Mouse (Mus musculus): ENCODE results near the gene Alg9. TPM values are rescaled to one million over a fixed set of nuclear protein-coding genes. Genes with fewer than 3 reads are reported as not detected.

Alg9 gene
- polyA plus RNA-seq, 1 experiment, result 23.0 TPM

- Histone ChIP-seq H3K4me3 (ENCODE audit: insufficient read depth, poor library complexity, severe bottlenecking) (no peak overlapping the region), H3K79me3 (ENCODE audit: low read depth) (no peaks in the 10 kb centered on the region), H3K79me2 (ENCODE audit: control insufficient read depth, insufficient read depth) (no peaks in the 10 kb centered on the region), H3ac (ENCODE audit: control insufficient read depth, insufficient read length, low read depth) (no peak overlapping the region), H3K27me3 (ENCODE audit: control insufficient read depth, insufficient read depth, insufficient read length) (no peaks in the 10 kb centered on the region), H3K36me3 (ENCODE audit: control insufficient read depth, insufficient read depth) (no peaks in the 10 kb centered on the region)
- TF ChIP-seq MYOG (IDR thresholded peaks at IDR 0.05; ENCODE audit: control insufficient read depth, extremely low read depth, insufficient read length) (no peak), MYOD1 (IDR thresholded peaks at IDR 0.05; ENCODE audit: control insufficient read depth, insufficient read length, low read depth) (no peak), MAX (IDR thresholded peaks at IDR 0.05) (no peak), USF1 (IDR thresholded peaks at IDR 0.05; ENCODE audit: low read depth) (no peak), CTCF (IDR thresholded peaks at IDR 0.05; ENCODE audit: control insufficient read depth, insufficient read depth, insufficient read length) (no peak), CEBPB (IDR thresholded peaks at IDR 0.05; ENCODE audit: low read depth) (no peak), FOSL1 (IDR thresholded peaks at IDR 0.05; ENCODE audit: insufficient read depth, low read length, poor library complexity, severe bottlenecking) (no peak)
Observed at GRCm38 (mm10) chr9:50732560-50732959, 42.3 kb upstream of the Alg9 start.

- Histone ChIP-seq H3K4me3 (ENCODE audit: insufficient read depth, poor library complexity, severe bottlenecking) (no peak overlapping the region), H3K79me2 (ENCODE audit: control insufficient read depth, insufficient read depth) (no peaks in the 10 kb centered on the region), H3K36me3 (ENCODE audit: control insufficient read depth, insufficient read depth) (no peaks in the 10 kb centered on the region), H3K27me3 (ENCODE audit: control insufficient read depth, insufficient read depth, insufficient read length) (no peaks in the 10 kb centered on the region), H3K79me3 (ENCODE audit: low read depth) (no peaks in the 10 kb centered on the region), H3ac (ENCODE audit: control insufficient read depth, insufficient read length, low read depth) (no peak overlapping the region)
- TF ChIP-seq CEBPB (IDR thresholded peaks at IDR 0.05; ENCODE audit: low read depth) (no peak), MYOD1 (IDR thresholded peaks at IDR 0.05; ENCODE audit: control insufficient read depth, insufficient read length, low read depth) (no peak), MYOG (IDR thresholded peaks at IDR 0.05; ENCODE audit: control insufficient read depth, extremely low read depth, insufficient read length) (no peak), USF1 (IDR thresholded peaks at IDR 0.05; ENCODE audit: low read depth) (no peak), FOSL1 (IDR thresholded peaks at IDR 0.05; ENCODE audit: insufficient read depth, low read length, poor library complexity, severe bottlenecking) (no peak), CTCF (IDR thresholded peaks at IDR 0.05; ENCODE audit: control insufficient read depth, insufficient read depth, insufficient read length) (peak; percentile 56), MAX (IDR thresholded peaks at IDR 0.05) (no peak)
Observed at GRCm38 (mm10) chr9:50734989-50735388, 39.8 kb upstream of the Alg9 start.

GRCm38 (mm10) chr9:50738914-50739870, 35.6 kb upstream of the Alg9 start, which contains the start of gene Dixdc1:
Gene Dixdc1, minus strand, starts transcription at chr9:50739517.
- no peak within 1 kb of the TSS for H3ac ChIP-seq (ENCODE audit: control insufficient read depth, insufficient read length, low read depth)
- no peaks in the 10 kb centered on the region for H3K36me3 ChIP-seq (ENCODE audit: control insufficient read depth, insufficient read depth)
- TF ChIP-seq CTCF (IDR thresholded peaks at IDR 0.05; ENCODE audit: control insufficient read depth, insufficient read depth, insufficient read length) (no peak), USF1 (IDR thresholded peaks at IDR 0.05; ENCODE audit: low read depth) (no peak), FOSL1 (IDR thresholded peaks at IDR 0.05; ENCODE audit: insufficient read depth, low read length, poor library complexity, severe bottlenecking) (no peak), CEBPB (IDR thresholded peaks at IDR 0.05; ENCODE audit: low read depth) (no peak), MYOD1 (IDR thresholded peaks at IDR 0.05; ENCODE audit: control insufficient read depth, insufficient read length, low read depth) (no peak), MAX (IDR thresholded peaks at IDR 0.05) (no peak), MYOG (IDR thresholded peaks at IDR 0.05; ENCODE audit: control insufficient read depth, extremely low read depth, insufficient read length) (no peak)
- H3K4me3 ChIP-seq (ENCODE audit: insufficient read depth, poor library complexity, severe bottlenecking), result no peak within 1 kb of the TSS
- H3K27me3 ChIP-seq (ENCODE audit: control insufficient read depth, insufficient read depth, insufficient read length), result no peaks in the 10 kb centered on the region
- no peaks in the 10 kb centered on the region for H3K79me3 ChIP-seq (ENCODE audit: low read depth)
- H3K79me2 ChIP-seq (ENCODE audit: control insufficient read depth, insufficient read depth), result no peaks in the 10 kb centered on the region

GRCm38 (mm10) chr9:50740867-50741784, 33.7 kb upstream of the Alg9 start:
- no peaks in the 10 kb centered on the region for H3K79me2 ChIP-seq (ENCODE audit: control insufficient read depth, insufficient read depth)
- H3K4me3 ChIP-seq (ENCODE audit: insufficient read depth, poor library complexity, severe bottlenecking), result no peak overlapping the region
- no peaks in the 10 kb centered on the region for H3K27me3 ChIP-seq (ENCODE audit: control insufficient read depth, insufficient read depth, insufficient read length)
- no peaks in the 10 kb centered on the region for H3K79me3 ChIP-seq (ENCODE audit: low read depth)
- H3K36me3 ChIP-seq (ENCODE audit: control insufficient read depth, insufficient read depth), result no peaks in the 10 kb centered on the region
- TF ChIP-seq CTCF (IDR thresholded peaks at IDR 0.05; ENCODE audit: control insufficient read depth, insufficient read depth, insufficient read length), result no peak
- no peak for TF ChIP-seq FOSL1 (IDR thresholded peaks at IDR 0.05; ENCODE audit: insufficient read depth, low read length, poor library complexity, severe bottlenecking)
- TF ChIP-seq USF1 (IDR thresholded peaks at IDR 0.05; ENCODE audit: low read depth), result no peak
- TF ChIP-seq CEBPB (IDR thresholded peaks at IDR 0.05; ENCODE audit: low read depth), result no peak
- no peak for TF ChIP-seq MYOD1 (IDR thresholded peaks at IDR 0.05; ENCODE audit: control insufficient read depth, insufficient read length, low read depth)
- TF ChIP-seq MYOG (IDR thresholded peaks at IDR 0.05; ENCODE audit: control insufficient read depth, extremely low read depth, insufficient read length), result no peak
- no peak for TF ChIP-seq MAX (IDR thresholded peaks at IDR 0.05)
- H3ac ChIP-seq (ENCODE audit: control insufficient read depth, insufficient read length, low read depth), result no peak overlapping the region

- H3K4me3 ChIP-seq (ENCODE audit: insufficient read depth, poor library complexity, severe bottlenecking), result no peak overlapping the region
- TF ChIP-seq FOSL1 (IDR thresholded peaks at IDR 0.05; ENCODE audit: insufficient read depth, low read length, poor library complexity, severe bottlenecking), result no peak
- no peak for TF ChIP-seq MYOG (IDR thresholded peaks at IDR 0.05; ENCODE audit: control insufficient read depth, extremely low read depth, insufficient read length)
- TF ChIP-seq CTCF (IDR thresholded peaks at IDR 0.05; ENCODE audit: control insufficient read depth, insufficient read depth, insufficient read length), result no peak
- no peak for TF ChIP-seq MAX (IDR thresholded peaks at IDR 0.05)
- TF ChIP-seq CEBPB (IDR thresholded peaks at IDR 0.05; ENCODE audit: low read depth), result no peak
- TF ChIP-seq USF1 (IDR thresholded peaks at IDR 0.05; ENCODE audit: low read depth), result no peak
- TF ChIP-seq MYOD1 (IDR thresholded peaks at IDR 0.05; ENCODE audit: control insufficient read depth, insufficient read length, low read depth), result no peak
Observed at GRCm38 (mm10) chr9:50742261-50742660, 32.6 kb upstream of the Alg9 start.

More at GRCm38 (mm10) chr9:50742261-50742660, 32.6 kb upstream of the Alg9 start:
- Histone ChIP-seq H3K79me3 (ENCODE audit: low read depth) (no peaks in the 10 kb centered on the region), H3ac (ENCODE audit: control insufficient read depth, insufficient read length, low read depth) (no peak overlapping the region), H3K36me3 (ENCODE audit: control insufficient read depth, insufficient read depth) (no peaks in the 10 kb centered on the region), H3K27me3 (ENCODE audit: control insufficient read depth, insufficient read depth, insufficient read length) (no peaks in the 10 kb centered on the region), H3K79me2 (ENCODE audit: control insufficient read depth, insufficient read depth) (no peaks in the 10 kb centered on the region)

All from C2C12 (cell line).